Mouse (Mus musculus): Measurements from ENCODE around the gene Tnp1.

GRCm38 (mm10) chr1:73064336-73064735 is 48.6 kb upstream of the Tnp1 start:
- no peak for TF ChIP-seq CTCF (IDR thresholded peaks at IDR 0.05; ENCODE audit: control insufficient read depth, insufficient read depth, insufficient read length)
- TF ChIP-seq MYOD1 (IDR thresholded peaks at IDR 0.05; ENCODE audit: control insufficient read depth, insufficient read length, low read depth), result no peak
- no peak for TF ChIP-seq MYOG (IDR thresholded peaks at IDR 0.05; ENCODE audit: control insufficient read depth, extremely low read depth, insufficient read length)
- TF ChIP-seq FOSL1 (IDR thresholded peaks at IDR 0.05; ENCODE audit: insufficient read depth, low read length, poor library complexity, severe bottlenecking), result no peak
- no peak for TF ChIP-seq USF1 (IDR thresholded peaks at IDR 0.05; ENCODE audit: low read depth)
- TF ChIP-seq CEBPB (IDR thresholded peaks at IDR 0.05; ENCODE audit: low read depth), result no peak
- TF ChIP-seq MAX (IDR thresholded peaks at IDR 0.05), result no peak

All from C2C12 (cell line).